Comparison of ENCODE assay signal across 17 mouse cellular contexts in the genomic region with DNA sequence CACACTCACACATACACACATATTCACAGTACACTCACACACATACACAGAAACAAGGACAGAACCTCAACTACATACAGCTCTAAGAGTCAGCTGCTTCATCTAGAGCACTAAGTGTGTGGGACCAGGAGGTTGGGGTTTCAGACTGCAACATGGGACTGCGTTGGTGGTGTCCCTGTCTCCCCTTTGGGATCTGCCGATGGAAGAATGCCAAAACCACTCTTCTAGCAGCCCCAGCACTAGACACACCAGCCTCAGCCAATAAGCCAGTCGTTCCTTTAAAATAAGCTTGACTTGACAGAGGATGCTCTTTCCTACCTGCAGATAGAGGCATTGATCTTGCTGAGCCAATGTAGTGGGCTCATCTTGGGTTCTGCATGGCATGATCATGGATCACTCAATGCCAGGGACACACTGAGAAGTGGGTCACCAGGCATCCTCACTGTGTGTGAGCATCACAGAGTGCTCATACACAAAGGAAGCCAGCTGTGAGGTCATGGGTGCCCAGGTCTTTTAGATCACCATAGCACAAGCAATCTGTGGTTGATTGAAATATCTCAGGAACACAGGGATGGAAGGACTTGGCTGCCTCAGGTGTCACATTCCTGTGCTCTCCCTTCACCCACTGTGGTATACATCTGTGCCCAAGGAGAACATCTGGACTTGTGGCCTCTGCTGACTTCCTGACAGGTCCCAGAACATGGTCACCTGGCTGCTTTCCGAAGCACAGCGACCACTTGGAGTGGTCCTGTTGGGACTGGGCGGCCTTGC. TPM values are rescaled to one million over a fixed set of nuclear protein-coding genes. Genes with fewer than 3 reads are reported as not detected.
DNase-seq lines count a peak whose midpoint lies in the region; ATAC-seq and TF ChIP-seq lines count a peak whose summit lies in the region.
"Had no signal": no experiment of that assay in that cellular context is flagged by ENCODE, and none has a peak within 500 bp of the region (broad histone marks: within the 10 kb centered on the region; RNA-seq: fewer than 3 reads in every experiment).

No protein-coding gene starts in this region.

- no peak for TF ChIP-seq EP300 in lung, postnatal 0 days (IDR thresholded peaks at IDR 0.05)

- H3K9ac ChIP-seq in forebrain, embryonic 16.5 days (replicated peaks; ENCODE audit: low read depth, low read length) = no peak overlapping the region
- no peak overlapping the region for H3K9ac ChIP-seq in lung, embryonic 14.5 days
- no peak overlapping the region for H3K9ac ChIP-seq in lung, postnatal 0 days (replicated peaks; ENCODE audit: low read depth)
- H3K9ac ChIP-seq: heart, embryonic 15.5 days; kidney, embryonic 15.5 days had no signal

- DNase-seq in cerebellum, postnatal 10 days = peak; percentile 52 to 57
- no peak for DNase-seq in cerebellum, postnatal 4 days (ENCODE audit: low spot score in 2 of 2)
- DNase-seq in forebrain, embryonic 10.5 days (ENCODE audit: extremely low spot score, low spot score) = no peak
- DNase-seq in lung, embryonic 14.5 days = no peak
- DNase-seq in lung, postnatal 0 days (ENCODE audit: low spot score) = no peak
- no peak for DNase-seq in layer of hippocampus, postnatal 10 days (ENCODE audit: low spot score in 2 of 2)
- DNase-seq: adrenal gland, adult 2 months; gastrocnemius, postnatal 14 days; heart, adult 2 months; heart, postnatal 14 days; kidney, adult 2 months had no signal

- WGBS in forebrain, embryonic 16.5 days = 83% methylated on average over 6 of the region's 6 CpGs
- WGBS in forebrain, embryonic 10.5 days = 88% methylated on average over 6 of the region's 6 CpGs
- 79% methylated on average over 6 of the region's 6 CpGs for WGBS in lung, embryonic 14.5 days
- WGBS in lung, postnatal 0 days = 72% methylated on average over 6 of the region's 6 CpGs

- no peaks in the 10 kb centered on the region for H3K36me3 ChIP-seq in forebrain, embryonic 16.5 days (ENCODE audit: control insufficient read depth, insufficient read depth)
- H3K36me3 ChIP-seq in forebrain, embryonic 10.5 days (replicated peaks) = no peaks in the 10 kb centered on the region
- no peaks in the 10 kb centered on the region for H3K36me3 ChIP-seq in lung, embryonic 14.5 days (ENCODE audit: insufficient read depth)
- no peaks in the 10 kb centered on the region for H3K36me3 ChIP-seq in lung, postnatal 0 days (ENCODE audit: insufficient read depth, low read length)
- H3K36me3 ChIP-seq: embryonic facial prominence, embryonic 10.5 days; heart, embryonic 15.5 days; kidney, embryonic 15.5 days had no signal

- H3K9me3 ChIP-seq in forebrain, embryonic 16.5 days (ENCODE audit: control insufficient read depth, low read length) = no peaks in the 10 kb centered on the region
- no peaks in the 10 kb centered on the region for H3K9me3 ChIP-seq in forebrain, embryonic 10.5 days
- no peaks in the 10 kb centered on the region for H3K9me3 ChIP-seq in lung, embryonic 14.5 days (ENCODE audit: low read depth, low read length)
- H3K9me3 ChIP-seq in lung, postnatal 0 days (ENCODE audit: low read length) = no peaks in the 10 kb centered on the region
- H3K9me3 ChIP-seq: embryonic facial prominence, embryonic 10.5 days; heart, embryonic 15.5 days; kidney, embryonic 15.5 days had no signal

- no peaks in the 10 kb centered on the region for H3K27me3 ChIP-seq in forebrain, embryonic 16.5 days (replicated peaks; ENCODE audit: control insufficient read depth, insufficient read depth, low read length)
- no peaks in the 10 kb centered on the region for H3K27me3 ChIP-seq in forebrain, embryonic 10.5 days (ENCODE audit: poor library complexity, severe bottlenecking)
- no peaks in the 10 kb centered on the region for H3K27me3 ChIP-seq in lung, embryonic 14.5 days (ENCODE audit: insufficient read depth, low read length)
- H3K27me3 ChIP-seq in lung, postnatal 0 days (replicated peaks; ENCODE audit: insufficient read depth, low read length) = no peaks in the 10 kb centered on the region
- H3K27me3 ChIP-seq: kidney, embryonic 15.5 days had no signal

- ATAC-seq in forebrain, embryonic 16.5 days = no peak
- ATAC-seq in lung, embryonic 14.5 days (ENCODE audit: insufficient read depth) = no peak
- no peak for ATAC-seq in lung, postnatal 0 days
- ATAC-seq: intestine, embryonic 16.5 days had no signal

- no peak overlapping the region for H3K4me2 ChIP-seq in forebrain, embryonic 16.5 days (ENCODE audit: low read length)
- H3K4me2 ChIP-seq in lung, embryonic 14.5 days = no peak overlapping the region
- H3K4me2 ChIP-seq in lung, postnatal 0 days (replicated peaks; ENCODE audit: low read depth, low read length) = no peak overlapping the region
- H3K4me2 ChIP-seq: heart, embryonic 11.5 days; heart, embryonic 15.5 days; kidney, embryonic 15.5 days had no signal

- H3K4me1 ChIP-seq in forebrain, embryonic 16.5 days (replicated peaks; ENCODE audit: control insufficient read depth, insufficient read depth, low read length) = peaks cover 39% of the 10 kb centered on the region
- peaks cover 35% of the 10 kb centered on the region for H3K4me1 ChIP-seq in forebrain, embryonic 10.5 days
- H3K4me1 ChIP-seq in lung, embryonic 14.5 days (ENCODE audit: insufficient read depth) = 0 out of 2 replicates have a peak, but pooled peaks cover 10% of the 10 kb centered on the region
- no peaks in the 10 kb centered on the region for H3K4me1 ChIP-seq in lung, postnatal 0 days (ENCODE audit: insufficient read depth, low read depth, low read length)
- H3K4me1 ChIP-seq: heart, embryonic 15.5 days had no signal

- TF ChIP-seq CTCF in lung, embryonic 14.5 days (IDR thresholded peaks at IDR 0.05; ENCODE audit: low read depth) = no peak
- no peak for TF ChIP-seq CTCF in lung, postnatal 0 days (IDR thresholded peaks at IDR 0.05)

- H3K4me3 ChIP-seq in forebrain, embryonic 16.5 days (replicated peaks; ENCODE audit: low read length) = no peak overlapping the region
- no peak overlapping the region for H3K4me3 ChIP-seq in forebrain, embryonic 10.5 days
- H3K4me3 ChIP-seq in lung, embryonic 14.5 days (ENCODE audit: low read depth, low read length) = no peak overlapping the region
- no peak overlapping the region for H3K4me3 ChIP-seq in lung, postnatal 0 days (ENCODE audit: low read depth, low read length)
- H3K4me3 ChIP-seq: embryonic facial prominence, embryonic 10.5 days; heart, adult 2 months; heart, embryonic 15.5 days; kidney, embryonic 15.5 days had no signal

- H3K27ac ChIP-seq in forebrain, embryonic 16.5 days (ENCODE audit: low read length) = peak overlapping the region; percentile 7; the same call in 1 of the 2 replicates
- no peak overlapping the region for H3K27ac ChIP-seq in forebrain, embryonic 10.5 days
- H3K27ac ChIP-seq in lung, embryonic 14.5 days (ENCODE audit: low read depth) = 0 out of 2 replicates have a peak overlapping the region, but pooled peaks have one; percentile 20
- no peak overlapping the region for H3K27ac ChIP-seq in lung, postnatal 0 days (ENCODE audit: low read length)
- H3K27ac ChIP-seq: embryonic facial prominence, embryonic 10.5 days; heart, adult 2 months; heart, embryonic 15.5 days; kidney, embryonic 15.5 days had no signal

RNA-seq across cellular contexts. Expression of a gene that starts 22.7 kb away (rescaled TPM):
- 32.2 and 41.9 TPM in 2 replicates for polyA plus RNA-seq in forebrain, embryonic 16.5 days (2015; fragmentation: Nextera tagmentation; extraction: Ambion mirVana)
- polyA plus RNA-seq in forebrain, embryonic 10.5 days (2016; fragmentation: Nextera tagmentation; extraction: Ambion mirVana) = 0.65 and 1.4 TPM in 2 replicates
- 0.30 and 0.32 TPM in 2 replicates for polyA plus RNA-seq in lung, embryonic 14.5 days (2014; fragmentation: Nextera tagmentation; extraction: Ambion mirVana)
- 0.11 and 0.13 TPM in 2 replicates for polyA plus RNA-seq in lung, postnatal 0 days (2015; fragmentation: Nextera tagmentation; extraction: Ambion mirVana)
- total RNA-seq in layer of hippocampus, postnatal 10 days (2021) = 100 to 1,000 TPM; 192 TPM

Comparison
In these comparisons a context has a peak if more than half of its experiments do, and no peak if none do; other contexts are left out.
1. DNase-seq: peak in cerebellum, postnatal 10 days (2 of 2); none in cerebellum, postnatal 4 days (0 of 2), forebrain, embryonic 10.5 days (single experiment), lung, embryonic 14.5 days (single experiment), lung, postnatal 0 days (single experiment) and layer of hippocampus, postnatal 10 days (0 of 2).
2. H3K27ac ChIP-seq: peak in forebrain, embryonic 16.5 days (single experiment) and lung, embryonic 14.5 days (single experiment); none in forebrain, embryonic 10.5 days (single experiment) and lung, postnatal 0 days (single experiment).
3. RNA of a gene that starts 22.7 kb away (polyA plus RNA-seq): 32.2 to 41.9 TPM in forebrain, embryonic 16.5 days; 0.65 to 1.4 TPM in forebrain, embryonic 10.5 days, 0.30 to 0.32 TPM in lung, embryonic 14.5 days and 0.11 to 0.13 TPM in lung, postnatal 0 days; every median in the first group is over 10 times any median in the second.